Mouse (Mus musculus) megakaryocyte, adult 5-6 weeks (primary cell): ENCODE measurements at regions not wholly inside any gene's neighbourhood (a gene's known extent, or its start where the extent isn't known, plus 50 kb on each side); places are given as distances from the start of the nearest gene placed in this dataset.
A peak's percentile ranks its signal among the peaks of the same experiment; 100 is the strongest.
"Not testable (repeated sequence)": the region's sequence is repeated elsewhere in the genome, so short reads cannot be mapped to it uniquely, and the experiment has no call there.

Experiments
- ATAC-seq: 2 replicates; pipeline ENCODE4 v1.8.0; 2016; ENCODE audit warnings: mild to moderate bottlenecking, inconsistent platforms; ENCODE audit not compliant: poor library complexity, severe bottlenecking

DNA sequence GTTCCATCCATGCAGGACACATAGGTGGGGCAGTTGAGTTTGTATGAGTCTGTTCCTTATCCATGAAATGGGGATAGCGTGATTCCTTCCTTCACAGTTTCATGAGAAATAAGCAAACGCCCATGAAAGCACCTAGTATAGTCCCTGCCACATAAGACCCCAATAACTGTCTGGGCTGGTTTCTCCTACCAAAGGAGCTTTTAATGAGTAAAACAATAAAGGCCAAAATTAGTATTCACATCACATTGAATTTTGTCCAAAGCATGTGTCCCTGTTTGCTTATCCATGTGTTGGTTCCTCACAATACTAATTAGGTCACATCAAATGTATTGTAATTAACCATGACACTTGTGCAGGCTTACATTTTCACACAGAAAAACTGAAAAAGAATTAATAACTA, 221.3 kb downstream of the Prdm13 start:
- ATAC-seq, result no peak

DNA sequence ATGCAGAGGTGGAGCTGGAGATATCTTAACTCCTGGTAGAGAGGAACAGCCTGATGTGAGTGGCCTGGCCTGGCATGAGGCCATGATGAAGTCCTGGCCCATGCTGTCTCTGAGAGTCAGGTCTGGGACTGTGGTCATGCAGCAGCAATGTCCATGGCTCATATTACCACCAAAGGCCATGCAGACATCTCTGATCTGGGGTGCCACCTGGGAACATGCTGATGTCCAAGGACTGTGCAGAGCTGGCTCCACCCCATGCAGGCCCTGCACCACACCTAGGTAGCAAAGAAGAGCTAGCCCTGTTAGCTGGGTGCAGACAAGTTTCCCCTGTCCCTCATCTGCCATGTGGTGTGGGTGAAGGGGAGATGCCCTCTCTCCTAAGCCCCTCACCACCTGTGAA, 244.5 kb downstream of the Prdm13 start:
- ATAC-seq, result no peak

DNA sequence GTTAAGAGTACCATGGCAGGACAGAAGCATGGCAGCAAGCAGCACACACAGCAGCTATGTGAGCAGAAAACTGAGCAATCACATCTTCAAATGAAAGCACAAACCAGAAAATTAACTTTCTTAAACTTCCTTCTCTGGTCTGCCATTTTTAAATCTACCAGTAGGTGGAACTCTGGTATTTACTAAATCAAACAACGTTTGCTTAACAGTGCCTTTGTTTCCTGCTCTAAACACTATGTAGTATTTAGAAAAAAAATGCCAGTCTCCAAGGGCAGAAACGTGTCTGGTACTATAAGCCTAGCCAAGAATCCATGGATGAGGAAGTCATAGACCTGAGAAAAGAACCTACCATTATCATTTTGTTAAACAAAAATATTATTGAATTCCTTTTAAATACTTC, 249.1 kb downstream of the Prdm13 start:
- no peak for ATAC-seq

DNA sequence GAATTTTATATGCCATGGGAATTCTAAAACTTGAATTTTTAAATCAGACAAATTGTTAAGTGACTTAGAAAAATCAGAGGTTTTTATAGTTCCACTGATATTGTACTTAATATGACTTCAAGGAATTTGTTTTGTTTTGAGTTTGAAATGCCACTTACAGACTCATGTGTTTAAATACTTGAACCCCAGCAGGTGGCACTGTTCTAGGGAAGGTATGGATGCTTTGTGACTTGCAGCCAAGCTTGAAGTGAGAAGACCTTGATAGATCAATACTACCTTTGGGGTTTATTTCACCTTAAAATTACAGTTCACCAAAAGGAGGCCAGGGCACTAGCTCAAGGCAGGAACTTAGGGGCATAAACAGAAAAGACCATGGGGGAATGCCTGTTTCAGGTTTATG, 277.9 kb downstream of the Prdm13 start:
- ATAC-seq, result no peak

DNA sequence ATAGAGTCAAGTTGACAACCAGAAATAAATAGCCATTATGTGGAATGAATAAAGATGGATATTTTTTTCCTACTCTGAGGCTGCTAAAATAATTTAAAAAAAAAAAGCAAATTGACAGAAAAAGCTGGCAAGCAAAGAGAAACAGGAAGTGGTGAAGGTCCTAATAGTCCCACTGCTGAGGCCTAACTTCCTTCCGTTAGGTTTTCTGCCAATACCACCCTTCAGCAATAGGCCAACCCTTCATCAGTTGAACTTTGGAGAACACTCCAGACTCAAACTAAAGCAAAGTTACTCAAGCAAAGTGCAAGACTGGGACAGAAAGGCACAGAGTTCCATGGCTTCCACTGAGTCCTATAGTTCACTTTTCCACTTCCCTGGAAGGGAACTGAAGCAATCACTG, 316.4 kb downstream of the Prdm13 start:
- ATAC-seq, result no peak

DNA sequence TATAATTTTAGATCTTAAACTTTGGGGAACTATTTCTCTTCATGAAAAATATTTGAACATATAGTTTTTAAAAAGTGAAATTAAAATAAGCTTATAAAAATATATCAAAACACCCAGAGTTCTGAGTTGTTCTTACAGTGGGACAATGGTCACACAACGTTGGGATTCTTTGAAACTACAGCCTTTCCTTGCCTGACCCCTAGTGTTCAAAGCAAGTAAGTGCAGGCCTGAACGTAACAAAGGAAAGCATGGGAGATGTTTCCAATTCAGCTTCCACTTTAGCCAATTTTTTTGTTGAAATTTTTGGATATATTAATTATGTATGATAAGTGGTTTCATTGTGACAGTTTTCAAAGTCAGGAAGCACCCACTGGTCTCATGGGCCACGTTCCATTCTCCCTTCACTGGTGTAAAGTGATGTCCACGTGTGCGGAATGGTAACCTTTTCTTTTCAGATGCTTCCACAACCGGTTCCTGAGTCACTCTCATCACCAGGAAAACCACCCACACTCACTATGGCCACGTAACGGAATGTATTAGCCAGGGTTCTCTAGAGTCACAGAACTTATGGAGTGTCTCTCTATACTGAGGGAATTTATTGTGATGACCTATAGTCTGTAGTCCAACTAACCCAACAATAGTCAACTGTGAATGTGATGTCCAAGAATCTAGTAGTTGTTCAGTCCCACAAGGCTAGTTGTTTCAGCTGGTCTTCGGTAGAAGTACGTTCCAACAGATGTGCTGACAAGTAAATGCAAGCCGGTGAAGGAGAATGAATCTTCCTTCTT, 317.3 kb downstream of the Prdm13 start:
- ATAC-seq, result peak; percentile 57

DNA sequence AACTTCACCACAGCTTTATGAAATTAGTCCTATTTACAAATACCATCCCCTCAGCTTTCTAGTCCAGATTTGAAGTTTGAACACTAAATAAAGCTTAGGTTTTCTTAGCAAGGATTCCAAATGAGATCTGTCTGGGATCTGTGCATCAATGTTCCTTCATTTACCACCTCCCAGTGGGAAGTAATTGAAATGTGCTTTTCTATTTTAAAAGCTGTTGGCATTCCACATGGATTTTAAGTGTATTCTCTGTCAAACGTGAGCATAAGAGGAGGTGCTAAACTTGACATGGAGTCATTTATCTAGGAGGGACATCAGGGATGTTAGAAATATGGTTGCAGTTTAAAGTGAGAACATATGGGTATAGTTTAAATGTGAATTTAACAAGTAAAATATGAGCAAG, 364.0 kb downstream of the Prdm13 start:
- no peak for ATAC-seq

DNA sequence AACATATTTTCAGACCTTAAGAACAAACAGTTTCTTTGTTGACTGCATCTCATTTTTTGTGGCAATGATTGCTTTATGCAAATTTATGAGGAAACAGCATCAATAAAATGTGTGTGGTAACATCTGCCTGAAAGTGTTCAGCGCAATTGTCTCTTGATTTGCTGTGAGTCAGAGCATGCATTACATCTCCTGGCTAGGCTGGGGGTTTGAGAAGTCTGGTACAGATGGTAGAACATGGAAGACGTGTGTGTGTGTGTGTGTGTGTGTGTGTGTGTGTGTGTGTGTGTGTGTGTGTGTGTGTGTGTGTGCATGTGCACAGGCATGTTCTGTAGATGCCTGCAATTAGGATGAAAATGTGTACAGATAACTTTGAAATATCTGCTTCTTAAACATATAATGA, 376.5 kb downstream of the Prdm13 start:
- not testable (repeated sequence) for ATAC-seq

DNA sequence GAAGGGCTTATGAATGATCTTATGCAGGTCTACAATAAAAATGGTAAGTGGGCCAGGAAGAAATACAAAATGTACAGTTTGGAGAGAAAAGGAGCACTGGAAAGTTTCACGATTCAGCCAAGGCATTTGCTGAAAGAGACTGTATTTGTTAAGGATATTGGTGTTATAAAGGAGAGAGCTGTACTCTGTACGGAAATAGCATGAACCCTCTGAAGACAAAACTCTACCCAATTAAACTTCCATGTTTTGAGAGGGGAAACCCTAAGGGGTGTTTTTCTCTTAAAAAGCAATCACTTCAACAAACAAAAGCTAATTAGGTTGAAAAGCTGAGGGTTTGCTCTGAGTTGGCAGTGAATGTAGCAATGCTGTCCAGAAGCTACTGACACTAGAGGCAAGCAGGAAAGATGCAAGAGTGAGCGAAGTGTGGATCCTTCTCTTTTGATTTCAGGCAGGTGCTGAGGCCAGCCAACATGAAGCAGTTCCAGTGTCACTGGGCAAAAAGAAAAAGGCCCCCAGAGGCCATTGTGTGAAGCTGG, 378.2 kb downstream of the Prdm13 start:
- ATAC-seq, result no peak

DNA sequence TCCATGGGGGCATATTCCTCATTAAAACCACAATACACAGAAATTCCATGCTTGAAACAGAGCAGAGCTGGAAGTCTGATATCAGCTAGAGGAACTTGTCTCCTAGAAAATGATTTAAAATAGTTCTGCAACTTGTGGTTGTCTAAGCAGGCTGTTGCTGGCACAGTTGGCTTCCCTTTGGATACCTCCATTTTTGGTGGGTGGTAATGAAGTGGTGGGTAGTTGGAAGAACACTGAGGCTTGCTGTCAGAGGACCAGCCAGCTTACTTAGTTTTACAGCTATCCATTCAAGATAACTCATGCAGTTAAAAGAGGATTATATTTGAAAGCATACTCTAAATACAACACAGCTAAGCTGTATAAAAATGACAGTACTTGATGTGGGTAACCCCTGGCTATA, 385.6 kb downstream of the Prdm13 start:
- no peak for ATAC-seq

DNA sequence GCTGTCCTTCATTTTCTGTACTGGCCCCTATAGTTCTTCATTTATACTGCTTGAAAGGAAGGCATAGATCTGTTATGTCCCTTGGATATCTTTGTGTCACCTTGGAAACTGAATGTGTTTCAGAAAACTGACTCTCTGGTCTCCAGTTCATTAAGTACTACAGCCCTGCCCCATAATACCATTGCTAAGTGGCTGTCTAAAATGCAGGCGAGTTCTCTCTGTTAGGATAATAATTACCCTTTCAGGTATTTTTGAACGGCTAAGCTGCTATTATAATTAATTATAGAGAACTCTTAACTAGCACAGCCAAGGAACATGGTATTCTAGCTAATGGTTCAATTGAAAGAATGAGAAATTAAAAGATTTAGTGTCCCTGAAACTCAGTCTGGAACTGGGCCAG, 418.5 kb downstream of the Prdm13 start:
- no peak for ATAC-seq

DNA sequence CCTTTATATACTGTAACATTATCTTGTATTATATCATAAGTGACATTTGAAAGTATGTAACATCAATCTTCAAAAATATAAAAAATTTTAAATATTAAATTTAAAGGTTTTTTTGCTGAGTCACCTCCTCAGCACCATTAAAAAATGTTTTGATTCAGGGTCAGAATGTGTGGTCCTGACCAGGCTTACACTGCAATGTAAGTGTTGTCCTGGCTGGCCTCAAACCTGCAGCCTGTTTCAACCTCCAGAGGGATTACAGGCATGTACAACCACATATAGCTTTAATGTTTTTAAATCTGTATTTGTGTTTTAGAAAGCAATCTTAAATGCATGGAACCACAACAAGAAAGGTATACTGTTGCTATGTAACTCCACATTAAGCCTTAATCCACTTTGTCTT, 418.9 kb downstream of the Prdm13 start:
- ATAC-seq, result no peak

DNA sequence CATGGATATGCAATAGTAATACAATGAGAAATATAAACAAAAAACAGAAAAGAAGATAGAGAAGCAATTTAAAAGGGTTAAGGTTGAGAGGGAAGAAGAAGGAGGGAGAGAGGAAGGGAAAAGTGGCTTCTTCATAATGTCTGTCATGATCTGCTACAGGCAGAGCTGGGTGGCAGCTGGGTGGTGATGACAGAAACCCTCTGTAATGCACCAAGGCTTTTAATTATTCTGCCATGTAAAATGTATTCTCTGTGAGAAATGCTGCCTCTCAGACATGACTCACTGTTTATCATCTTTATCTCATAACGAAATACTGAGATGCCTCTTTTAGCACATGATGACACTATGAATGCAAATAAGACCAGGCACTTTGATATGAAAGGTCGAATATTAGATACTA, 435.4 kb downstream of the Prdm13 start:
- no peak for ATAC-seq

DNA sequence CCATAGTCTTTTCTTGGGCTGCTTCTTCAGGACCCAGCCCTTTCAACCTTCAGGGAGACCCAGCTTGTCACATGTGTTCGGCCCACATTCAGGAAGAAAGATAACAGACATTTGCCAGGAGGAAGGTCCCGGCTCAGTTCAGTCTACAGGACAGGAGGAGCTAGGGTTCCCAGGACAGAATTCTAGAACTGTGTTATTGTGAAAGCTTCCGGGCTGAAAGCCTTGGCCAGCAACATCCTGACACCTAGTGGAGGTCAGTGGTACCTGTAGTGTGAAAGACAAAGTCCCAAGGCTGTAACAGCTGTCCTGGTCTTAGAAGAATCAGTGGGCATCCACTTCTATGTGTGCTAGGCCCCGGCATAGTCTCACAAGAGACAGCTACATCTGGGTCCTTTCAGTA, 463.1 kb downstream of the Prdm13 start:
- no peak for ATAC-seq

DNA sequence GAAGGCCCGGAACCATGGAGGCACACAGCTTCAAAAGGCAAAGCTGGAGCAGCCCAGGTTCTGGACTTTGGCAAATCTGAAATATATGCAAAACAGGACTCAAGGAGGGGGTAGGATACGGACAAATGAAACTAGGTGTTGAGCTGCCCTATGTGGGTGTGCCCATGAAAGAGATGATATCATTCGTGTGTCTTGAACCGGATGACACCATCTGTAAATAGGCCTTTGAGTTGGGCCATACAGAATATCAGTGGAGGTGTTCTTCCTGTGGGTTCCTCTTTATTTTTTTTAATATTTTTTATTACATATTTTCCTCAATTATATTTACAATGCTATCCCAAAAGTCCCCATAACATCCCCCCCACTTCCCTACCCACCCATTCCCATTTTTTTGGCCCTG, 478.1 kb downstream of the Prdm13 start:
- ATAC-seq, result no peak

DNA sequence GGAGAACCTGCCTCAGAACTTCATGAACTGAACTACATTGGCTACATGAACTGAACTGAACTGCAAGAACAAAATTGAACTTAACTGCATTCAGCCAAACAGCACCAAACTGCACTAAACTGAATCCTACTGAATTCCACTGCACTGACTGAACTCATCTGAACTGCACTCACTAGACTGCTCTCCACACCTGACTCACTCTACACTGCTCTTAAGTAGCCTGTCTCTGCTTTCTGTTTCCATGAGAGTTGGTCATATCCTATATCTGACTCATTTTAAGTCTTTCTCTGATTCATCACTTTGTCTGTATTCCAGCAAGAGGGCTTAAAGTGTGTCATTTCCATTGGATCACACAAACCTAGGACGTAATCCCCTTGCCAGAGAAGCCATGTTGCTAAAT, 490.1 kb downstream of the Prdm13 start:
- no peak for ATAC-seq

DNA sequence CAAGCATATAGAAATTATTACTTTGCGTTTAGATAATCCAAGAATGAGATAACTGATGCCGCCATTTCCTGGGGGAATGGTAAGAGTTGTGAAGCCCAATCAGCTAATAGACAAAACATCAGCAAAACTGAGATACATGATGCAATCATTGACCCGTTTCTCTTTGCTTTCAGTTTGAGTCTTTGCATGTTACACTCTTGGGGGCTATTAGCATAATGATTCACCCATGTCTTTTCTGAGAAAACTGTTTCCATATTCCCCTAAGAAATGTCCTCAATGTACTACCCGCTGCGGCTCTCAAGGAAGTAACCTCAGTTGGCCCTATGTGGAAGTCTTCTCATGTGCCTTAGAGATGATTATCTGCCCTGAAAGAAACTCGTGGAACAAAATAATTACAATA, 512.0 kb downstream of the Prdm13 start:
- no peak for ATAC-seq

DNA sequence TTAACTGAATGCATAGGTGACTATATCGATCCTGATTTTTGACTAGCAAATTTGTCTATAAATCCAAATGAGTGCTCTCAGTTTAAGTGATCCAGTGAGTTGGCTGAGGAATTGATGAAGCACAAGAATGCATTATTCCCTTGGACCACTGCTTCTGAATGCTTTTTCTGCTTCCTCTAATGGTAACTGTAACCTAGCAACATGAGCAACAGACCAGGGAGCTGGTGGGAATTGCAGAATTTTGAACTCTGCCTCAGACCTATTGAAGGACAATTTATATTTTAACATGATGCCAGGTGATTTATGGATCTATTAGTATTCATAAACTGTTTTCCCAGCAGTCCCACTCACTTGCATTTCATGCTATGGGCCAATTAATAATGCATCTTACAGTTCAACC, 512.7 kb downstream of the Prdm13 start:
- ATAC-seq, result no peak

DNA sequence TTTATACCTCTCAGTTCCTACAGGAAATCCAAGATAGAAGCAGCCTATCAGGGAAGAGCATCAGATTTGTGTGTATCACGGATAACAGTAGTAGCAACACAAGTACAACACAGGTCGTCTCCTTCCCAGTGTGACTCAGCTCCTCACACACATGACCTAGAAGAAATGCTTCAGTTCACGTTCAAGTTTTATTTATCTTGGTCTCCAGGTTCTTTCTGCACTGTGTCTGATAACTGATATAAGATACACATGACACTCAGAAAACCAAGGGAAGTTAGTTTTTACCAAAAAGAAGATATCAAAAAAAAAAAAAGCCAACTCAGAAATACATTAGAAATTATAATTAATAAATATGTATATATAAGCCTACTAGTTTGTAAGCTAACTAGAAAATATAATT, 515.0 kb downstream of the Prdm13 start:
- no peak for ATAC-seq

DNA sequence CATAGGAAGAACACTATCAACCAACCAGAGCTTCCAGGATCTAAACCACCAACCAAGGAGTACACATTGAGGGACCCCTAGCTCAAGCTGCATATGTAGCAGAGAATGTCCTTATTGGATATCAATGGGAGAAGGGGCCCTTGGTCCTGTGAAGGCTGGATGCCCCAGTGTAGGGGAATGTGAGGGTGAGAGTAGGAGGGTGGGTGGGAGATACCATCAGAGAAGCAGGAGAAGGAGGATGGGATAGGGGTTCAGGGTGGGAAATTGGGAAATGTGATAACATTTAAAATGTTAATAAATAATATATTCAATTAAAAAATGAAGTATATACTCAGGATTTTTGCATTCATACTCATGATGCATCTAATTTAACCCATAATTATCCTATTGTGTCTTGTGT, 523.6 kb downstream of the Prdm13 start:
- ATAC-seq, result no peak

DNA sequence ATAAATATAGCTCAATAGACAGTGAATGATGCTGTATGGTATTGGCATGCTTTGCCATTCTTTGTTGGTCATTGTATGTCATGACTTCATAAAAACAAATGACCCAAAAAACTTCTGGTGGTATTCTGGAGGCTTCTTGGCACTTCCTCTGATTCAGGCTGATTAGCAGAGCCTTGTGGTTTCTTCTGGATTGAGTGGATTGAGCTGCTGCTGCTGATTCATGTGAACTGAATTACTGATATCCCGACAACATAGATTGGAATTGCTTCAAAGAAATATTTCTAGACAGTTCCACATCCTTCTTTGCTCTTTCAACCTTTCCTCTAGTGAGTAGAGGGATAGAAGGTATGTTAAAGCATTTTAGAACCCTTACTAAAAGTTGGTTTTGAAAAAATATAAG, 559.9 kb downstream of the Prdm13 start:
- no peak for ATAC-seq

DNA sequence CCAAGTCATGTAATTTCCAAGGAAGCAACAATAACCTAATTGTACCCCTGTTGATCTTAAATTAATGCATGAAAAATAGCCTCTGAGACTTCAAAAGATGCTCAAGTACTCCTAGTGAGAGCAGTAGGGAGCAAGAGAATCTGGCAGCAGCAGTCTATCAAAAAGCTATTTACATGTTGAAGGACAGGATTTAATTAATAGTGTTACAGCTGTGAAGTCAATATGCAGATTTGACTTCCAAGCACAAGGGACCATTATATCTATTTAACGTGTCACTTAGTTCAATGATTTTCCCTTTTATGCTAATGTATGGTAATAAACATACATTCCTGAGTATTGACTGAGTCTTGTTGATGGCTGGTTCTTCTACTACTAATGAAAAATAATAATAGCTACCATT, 590.0 kb downstream of the Prdm13 start:
- ATAC-seq, result no peak

DNA sequence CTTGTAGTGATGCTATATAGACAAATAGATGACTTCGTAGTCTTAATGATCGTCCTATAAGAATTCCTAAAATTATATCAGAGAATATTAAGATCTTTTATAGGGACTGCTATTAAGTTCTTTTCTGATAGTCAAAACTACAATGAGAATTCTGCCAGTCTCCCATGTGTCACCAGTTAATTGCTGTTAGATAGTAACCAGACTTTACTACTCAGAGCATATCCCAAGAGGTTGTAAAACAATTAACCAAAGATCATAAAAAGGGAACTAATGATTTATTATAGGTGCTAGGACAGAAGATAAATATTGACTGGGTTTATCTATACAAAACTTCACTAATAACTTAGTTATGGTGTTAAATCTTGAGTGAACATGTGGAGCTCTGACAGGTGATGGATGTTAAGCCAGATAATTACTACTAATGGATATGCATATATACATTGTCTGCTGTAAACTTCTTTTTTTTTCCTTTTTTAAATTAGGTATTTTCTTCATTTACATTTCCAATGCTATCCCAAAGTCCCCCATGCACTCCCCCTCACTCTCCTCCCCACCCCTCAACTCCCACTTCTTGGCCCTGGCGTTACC, 615.5 kb downstream of the Prdm13 start:
- no peak for ATAC-seq
